Mouse (Mus musculus) stomach, postnatal 0 days (tissue): ENCODE results near the gene Fyn.

ENCODE experiments used
- CTCF ChIP-seq: IDR thresholded peaks from 2 replicates; pipeline ENCODE4 v1.5.1; 2016; ENCODE audit warnings: antibody characterized with exemption, low read depth, mild to moderate bottlenecking, moderate library complexity
- EP300 ChIP-seq: optimal IDR thresholded peaks from 2 replicates; pipeline ENCODE3; 2016; ENCODE audit warnings: antibody characterized with exemption

DNA sequence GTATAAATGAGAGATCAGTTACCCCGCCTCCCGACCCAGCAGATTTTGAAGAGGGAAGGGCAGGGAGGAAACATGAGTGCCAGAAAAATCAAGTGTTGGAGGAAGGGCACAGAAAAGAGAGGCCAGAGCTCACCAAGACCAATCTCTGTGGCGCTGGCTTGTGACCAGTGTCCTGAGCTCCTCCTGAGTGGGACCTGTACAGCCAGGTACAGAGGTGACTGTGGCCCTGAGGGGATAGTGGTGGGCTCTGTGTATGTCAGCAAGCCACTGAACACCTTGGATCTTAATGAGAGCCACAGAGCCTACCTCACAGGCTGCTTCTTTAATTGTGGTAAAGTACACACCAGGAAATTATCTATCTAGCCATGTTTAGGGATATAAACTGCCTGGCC is 229.1 kb downstream of the Fyn start:
- no peak for TF ChIP-seq CTCF
- TF ChIP-seq EP300, result no peak
